Mouse (Mus musculus): ENCODE measurements around the gene Hsp90ab1.

GRCm38 (mm10) chr17:45572103-45573086 lies 676 bp downstream of the Hsp90ab1 start:
- TF ChIP-seq CTCF (IDR thresholded peaks at IDR 0.05; ENCODE audit: extremely low read depth, insufficient read depth, insufficient read length, insufficient replicate concordance) (no peak), POLR2A (IDR thresholded peaks at IDR 0.05; ENCODE audit: low read depth, low read length) (no peak)

Data from spleen, adult 2 months (tissue).